Mouse (Mus musculus) lung, adult 2 months (tissue): ENCODE data around the gene Mecom. TPM values are rescaled to one million over a fixed set of nuclear protein-coding genes. Genes with fewer than 3 reads are reported as not detected.

Experiments used
- DNase-seq: peaks from one replicate; pipeline ENCODE4 v3.0.0; 2022
- H3K4me1 ChIP-seq: fragments of 200-500 bp; 2 replicates; pipeline ENCODE4 v1.6.1; 2011; ENCODE audit warnings: low read length; ENCODE audit not compliant: control insufficient read depth, insufficient read depth
- H3K4me3 ChIP-seq: fragments of 200-500 bp; replicated peaks from 2 replicates; pipeline ENCODE3; 2011; ENCODE audit warnings: low read depth, mild to moderate bottlenecking, control low read depth, low read length; ENCODE audit errors: extremely low read depth
- CTCF ChIP-seq: fragments of 200-500 bp; IDR thresholded peaks from 2 replicates; pipeline ENCODE4 v1.5.1; 2011; ENCODE audit warnings: mild to moderate bottlenecking, low read length, control low read depth; ENCODE audit not compliant: insufficient read depth
- POLR2A ChIP-seq: fragments of 200-500 bp; IDR thresholded peaks from 2 replicates; pipeline ENCODE4 v1.6.1; 2011; ENCODE audit warnings: low read depth, mild to moderate bottlenecking, control low read depth, low read length, borderline replicate concordance; ENCODE audit errors: extremely low read depth
- WGBS: fragments of 180-500 bp; shearing (Covaris S2); methylation state at CpG from one replicate; pipeline ENCODE4 v1.1.7; 2018; 5-methylcytosine and 5-hydroxymethylcytosine counted together
- polyA plus RNA-seq: library from polyadenylated mRNA; depleted of rRNA; stranded (reverse); fragments of >200 nt; gene quantifications from 2 replicates; pipeline ENCODE4 v1.2.3, GENCODE M21; 2012; rRNA removed

The Mecom gene
- polyA plus RNA-seq, 1 experiment, result 16.0 TPM

DNA sequence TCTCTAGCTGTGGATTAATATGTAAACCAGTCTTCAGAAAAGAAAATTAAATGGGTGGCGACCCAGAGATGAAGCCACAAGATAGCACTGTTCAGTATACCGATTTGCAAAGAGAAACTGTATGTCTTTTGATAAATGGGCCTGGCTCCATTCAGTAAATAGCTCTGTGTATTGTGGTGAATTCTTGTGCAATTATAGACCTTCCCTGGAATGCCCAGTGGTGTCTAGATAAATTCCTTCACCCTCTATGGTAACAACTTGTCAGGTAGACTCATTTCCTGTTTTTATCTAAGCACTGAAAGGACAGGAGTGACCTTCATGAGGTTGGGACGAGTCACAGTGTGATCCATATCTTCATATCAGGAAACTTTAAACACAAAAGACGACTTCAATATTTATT, 571.2 kb downstream of the Mecom start:
- H3K4me3 ChIP-seq, result no peak overlapping the region
- TF ChIP-seq CTCF, result no peak
- no peak for TF ChIP-seq POLR2A
- peaks cover 2% of the 10 kb centered on the region for H3K4me1 ChIP-seq
- no peak for DNase-seq
- WGBS, result 27% methylated on average over 4 of the region's 4 CpGs

DNA sequence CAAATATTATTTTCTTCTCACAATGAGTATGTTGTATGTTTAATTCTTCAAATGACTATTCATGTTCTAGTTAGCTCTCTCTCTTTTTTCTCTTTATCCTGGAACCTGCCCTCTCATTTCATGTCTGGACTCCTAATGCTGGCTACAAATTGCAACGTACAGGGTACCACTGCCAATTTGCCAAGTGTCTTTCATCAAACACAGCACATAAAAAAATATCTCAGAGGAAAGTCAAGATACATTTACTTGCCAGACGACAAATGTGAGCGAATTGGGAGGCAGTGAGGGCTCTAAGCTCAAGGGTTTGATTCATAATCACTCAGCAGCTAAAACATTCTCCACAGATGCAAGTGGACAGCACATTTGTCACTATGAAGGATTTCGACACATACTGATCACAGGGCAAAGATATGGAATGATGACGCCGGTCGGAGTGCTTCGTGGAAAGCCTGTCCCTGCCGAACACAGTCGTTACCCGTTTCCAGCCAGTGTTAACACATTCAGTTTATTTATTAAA, 579.3 kb downstream of the Mecom start:
- Histone ChIP-seq H3K4me3 (no peak overlapping the region), H3K4me1 (no peaks in the 10 kb centered on the region; the same call in 1 of the 2 replicates)
- TF ChIP-seq POLR2A (no peak), CTCF (no peak)
- 65% methylated on average over 11 of the region's 11 CpGs for WGBS
- no peak for DNase-seq

DNA sequence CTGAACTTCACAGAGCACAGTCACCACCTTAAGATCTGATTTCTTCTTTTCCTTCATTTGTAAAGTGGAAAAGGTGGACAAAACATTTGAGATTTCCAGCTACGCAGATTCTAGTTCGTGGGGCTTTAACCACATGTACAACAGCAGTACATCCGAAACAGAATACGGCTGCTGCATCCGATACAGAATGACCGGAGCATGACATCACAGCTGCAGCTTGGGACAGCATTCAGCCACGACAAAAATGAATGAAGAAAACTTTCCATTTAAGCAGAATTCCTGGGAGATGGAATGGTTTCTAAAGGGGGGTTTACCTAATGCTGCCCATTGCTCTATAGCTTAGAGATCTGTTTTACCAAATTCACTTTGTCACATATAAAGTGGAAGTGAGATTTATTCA, 583.9 kb downstream of the Mecom start:
- 75% methylated on average over 7 of the region's 7 CpGs for WGBS
- Histone ChIP-seq H3K4me3 (no peak overlapping the region), H3K4me1 (no peaks in the 10 kb centered on the region; the same call in 1 of the 2 replicates)
- DNase-seq, result no peak
- TF ChIP-seq POLR2A (no peak), CTCF (no peak)

DNA sequence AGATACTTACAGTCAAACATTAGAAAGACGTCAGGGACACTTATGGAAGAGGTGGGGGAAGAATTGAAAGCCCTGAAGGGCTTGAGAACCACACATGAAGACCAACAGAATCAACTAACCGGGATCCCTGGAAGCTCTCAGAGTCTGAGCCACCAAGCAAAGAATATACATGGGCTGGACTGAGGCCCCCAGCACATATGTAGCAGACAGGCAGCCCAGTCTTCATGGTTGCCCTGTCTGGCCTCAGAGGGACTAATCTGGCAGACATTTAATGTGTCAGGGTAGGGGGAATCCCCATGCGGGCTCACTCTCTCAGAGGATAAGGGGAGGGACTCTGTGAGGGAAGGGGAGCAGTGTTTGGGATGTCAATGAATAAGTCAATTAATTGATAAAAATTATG, 584.4 kb downstream of the Mecom start:
- no peak for DNase-seq
- 77% methylated on average over 3 of the region's 3 CpGs for WGBS
- TF ChIP-seq CTCF (no peak), POLR2A (no peak)
- Histone ChIP-seq H3K4me3 (no peak overlapping the region), H3K4me1 (no peaks in the 10 kb centered on the region; the same call in 1 of the 2 replicates)

GRCm38 (mm10) chr3:29959051-29959450, 588.8 kb downstream of the Mecom start:
- DNase-seq, result no peak
- H3K4me1 ChIP-seq, result no peaks in the 10 kb centered on the region; the same call in 1 of the 2 replicates
- no peak overlapping the region for H3K4me3 ChIP-seq
- 71% methylated on average over 3 of the region's 3 CpGs for WGBS
- TF ChIP-seq CTCF, result no peak
- no peak for TF ChIP-seq POLR2A

GRCm38 (mm10) chr3:29957365-29958236, 590.2 kb downstream of the Mecom start:
- Histone ChIP-seq H3K4me3 (no peak overlapping the region), H3K4me1 (peaks cover 2% of the 10 kb centered on the region)
- no peak for TF ChIP-seq POLR2A
- TF ChIP-seq CTCF, result no peak
- DNase-seq, result no peak
- WGBS, result 58% methylated on average over 10 of the region's 10 CpGs

DNA sequence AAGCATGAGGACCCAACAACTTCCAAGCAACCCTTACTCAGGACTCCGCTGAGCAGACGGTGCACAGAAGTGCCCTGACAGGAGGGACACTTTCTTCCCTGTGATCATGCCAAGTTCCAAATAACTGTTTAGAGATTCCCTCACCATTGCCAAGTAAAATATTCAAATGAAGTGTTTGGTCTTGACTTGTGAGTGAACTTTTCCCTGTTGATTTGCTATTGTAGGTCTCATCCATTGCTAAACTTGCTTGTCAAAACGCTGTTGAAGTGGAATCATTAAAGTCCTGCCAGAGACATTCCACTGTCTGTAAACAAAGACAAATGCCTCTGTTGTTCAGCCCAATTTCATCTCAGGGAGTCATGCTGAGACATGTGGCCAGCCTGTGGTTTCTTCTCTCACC, 594.5 kb downstream of the Mecom start:
- H3K4me1 ChIP-seq, result peaks cover 2% of the 10 kb centered on the region
- DNase-seq, result no peak
- 41% methylated on average over 3 of the region's 3 CpGs for WGBS
- TF ChIP-seq POLR2A, result no peak
- no peak overlapping the region for H3K4me3 ChIP-seq

DNA sequence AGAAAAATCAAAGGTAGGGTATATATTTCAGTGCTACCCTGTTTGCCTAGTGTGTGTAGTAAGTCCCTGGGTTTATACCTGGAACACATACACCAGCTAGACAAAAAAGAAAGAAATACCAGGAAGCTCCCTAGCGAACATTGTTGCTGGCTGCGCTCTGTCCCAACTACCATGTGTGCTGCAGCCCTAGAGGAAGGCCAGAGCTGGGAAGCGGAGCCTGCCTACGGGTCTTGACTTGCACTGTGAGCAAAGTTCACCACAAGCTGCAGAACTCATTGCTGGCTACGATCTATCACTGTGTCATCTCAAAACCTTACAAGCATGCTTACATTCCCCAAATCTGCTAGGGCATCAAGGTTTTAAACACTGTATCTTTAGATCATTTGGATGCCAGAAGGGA, 597.0 kb downstream of the Mecom start:
- peaks cover 2% of the 10 kb centered on the region for H3K4me1 ChIP-seq
- no peak overlapping the region for H3K4me3 ChIP-seq
- no peak for TF ChIP-seq CTCF
- WGBS, result 73% methylated on average over 5 of the region's 5 CpGs
- DNase-seq, result no peak

GRCm38 (mm10) chr3:29903596-29904308, 644.1 kb downstream of the Mecom start:
- DNase-seq, result no peak
- 52% methylated on average over 11 of the region's 11 CpGs for WGBS
- Histone ChIP-seq H3K4me3 (no peak overlapping the region), H3K4me1 (no peaks in the 10 kb centered on the region)
- no peak for TF ChIP-seq POLR2A
- TF ChIP-seq CTCF, result no peak

Other genes starting within 250 kb of the Mecom start
- not detected in 2 replicates for gene Actrt3, start 51.9 kb upstream of the Mecom start, polyA plus RNA-seq
- 5.5 and 8.6 TPM in 2 replicates for gene Mynn, start 54.1 kb upstream of the Mecom start, polyA plus RNA-seq
- not detected in 2 replicates for gene Lrriq4, start 96.5 kb upstream of the Mecom start, polyA plus RNA-seq
- 0.34 and 0.79 TPM in 2 replicates for gene Lrrc34, start 99.9 kb upstream of the Mecom start, polyA plus RNA-seq
- 0.35 and 0.78 TPM in 2 replicates for gene Lrrc31, start 151.8 kb upstream of the Mecom start, polyA plus RNA-seq
- not detected in 2 replicates for gene Samd7, start 198.3 kb upstream of the Mecom start, polyA plus RNA-seq
- 15.3 and 22.9 TPM in 2 replicates for gene Sec62, start 244.9 kb upstream of the Mecom start, polyA plus RNA-seq